Mouse (Mus musculus): Measurements from ENCODE around the gene Hsd3b1. TPM values are rescaled to one million over a fixed set of nuclear protein-coding genes. Genes with fewer than 3 reads are reported as not detected.
"Not testable (repeated sequence)": the region's sequence is repeated elsewhere in the genome, so short reads cannot be mapped to it uniquely, and the experiment has no call there.

Gene Hsd3b1
- polyA plus RNA-seq, 1 experiment from 2014 or later = 0.54 TPM

GRCm38 (mm10) chr3:98855160-98855559, 4.4 kb downstream of the Hsd3b1 start:
- H3K36me3 ChIP-seq = no peaks in the 10 kb centered on the region
- no peak overlapping the region for H3K9ac ChIP-seq
- ATAC-seq (ENCODE audit: insufficient number of reproducible peaks, insufficient read depth, low FRiP score, low TSS enrichment) = no peak
- no peaks in the 10 kb centered on the region for H3K4me1 ChIP-seq
- no peak overlapping the region for H3K27ac ChIP-seq
- no peaks in the 10 kb centered on the region for H3K9me3 ChIP-seq
- no peaks in the 10 kb centered on the region for H3K27me3 ChIP-seq
- 82% methylated on average over 3 of the region's 3 CpGs for WGBS
- no peak overlapping the region for H3K4me2 ChIP-seq (replicated peaks)
- no peak overlapping the region for H3K4me3 ChIP-seq

GRCm38 (mm10) chr3:98853685-98854084, 5.9 kb downstream of the Hsd3b1 start:
- Histone ChIP-seq H3K4me3 (no peak overlapping the region), H3K27ac (no peak overlapping the region), H3K9me3 (no peaks in the 10 kb centered on the region), H3K9ac (no peak overlapping the region), H3K4me1 (no peaks in the 10 kb centered on the region), H3K4me2 (replicated peaks) (no peak overlapping the region), H3K36me3 (no peaks in the 10 kb centered on the region), H3K27me3 (no peaks in the 10 kb centered on the region)
- no peak for ATAC-seq (ENCODE audit: insufficient number of reproducible peaks, insufficient read depth, low FRiP score, low TSS enrichment)
- WGBS = 40% methylated on average over 1 of the region's 1 CpGs

GRCm38 (mm10) chr3:98853051-98853450, 6.5 kb downstream of the Hsd3b1 start:
- ATAC-seq (ENCODE audit: insufficient number of reproducible peaks, insufficient read depth, low FRiP score, low TSS enrichment) = no peak
- Histone ChIP-seq H3K27me3 (no peaks in the 10 kb centered on the region), H3K9me3 (no peaks in the 10 kb centered on the region), H3K36me3 (no peaks in the 10 kb centered on the region), H3K4me3 (no peak overlapping the region), H3K4me1 (no peaks in the 10 kb centered on the region), H3K4me2 (replicated peaks) (no peak overlapping the region), H3K27ac (no peak overlapping the region), H3K9ac (no peak overlapping the region)
- WGBS = 93% methylated on average over 3 of the region's 3 CpGs

GRCm38 (mm10) chr3:98852631-98853030, 7.0 kb downstream of the Hsd3b1 start:
- no peak overlapping the region for H3K4me2 ChIP-seq (replicated peaks)
- no peaks in the 10 kb centered on the region for H3K27me3 ChIP-seq
- no peak overlapping the region for H3K4me3 ChIP-seq
- 87% methylated on average over 6 of the region's 6 CpGs for WGBS
- ATAC-seq (ENCODE audit: insufficient number of reproducible peaks, insufficient read depth, low FRiP score, low TSS enrichment) = no peak
- H3K4me1 ChIP-seq = no peaks in the 10 kb centered on the region
- no peak overlapping the region for H3K27ac ChIP-seq
- no peak overlapping the region for H3K9ac ChIP-seq
- no peaks in the 10 kb centered on the region for H3K36me3 ChIP-seq
- no peaks in the 10 kb centered on the region for H3K9me3 ChIP-seq

GRCm38 (mm10) chr3:98851853-98852252, 7.7 kb downstream of the Hsd3b1 start:
- 81% methylated on average over 2 of the region's 2 CpGs for WGBS
- no peak overlapping the region for H3K9ac ChIP-seq

GRCm38 (mm10) chr3:98850262-98850661, 9.3 kb downstream of the Hsd3b1 start:
- ATAC-seq (ENCODE audit: insufficient number of reproducible peaks, insufficient read depth, low FRiP score, low TSS enrichment) = no peak
- Histone ChIP-seq H3K4me1 (no peaks in the 10 kb centered on the region), H3K27me3 (no peaks in the 10 kb centered on the region), H3K4me2 (replicated peaks) (no peak overlapping the region), H3K9ac (no peak overlapping the region), H3K36me3 (no peaks in the 10 kb centered on the region), H3K9me3 (no peaks in the 10 kb centered on the region), H3K4me3 (no peak overlapping the region), H3K27ac (no peak overlapping the region)
- 75% methylated on average over 5 of the region's 5 CpGs for WGBS

More at GRCm38 (mm10) chr3:98851853-98852252, 7.7 kb downstream of the Hsd3b1 start:
- Histone ChIP-seq H3K27me3 (no peaks in the 10 kb centered on the region), H3K4me2 (replicated peaks) (no peak overlapping the region), H3K36me3 (no peaks in the 10 kb centered on the region), H3K4me3 (no peak overlapping the region), H3K9me3 (no peaks in the 10 kb centered on the region), H3K27ac (no peak overlapping the region), H3K4me1 (no peaks in the 10 kb centered on the region)
- no peak for ATAC-seq (ENCODE audit: insufficient number of reproducible peaks, insufficient read depth, low FRiP score, low TSS enrichment)

GRCm38 (mm10) chr3:98848898-98849297, 10.7 kb downstream of the Hsd3b1 start:
- H3K9me3 ChIP-seq = no peaks in the 10 kb centered on the region
- H3K4me2 ChIP-seq (replicated peaks) = no peak overlapping the region
- H3K9ac ChIP-seq = no peak overlapping the region
- H3K4me1 ChIP-seq = no peaks in the 10 kb centered on the region
- WGBS = 81% methylated on average over 1 of the region's 1 CpGs
- ATAC-seq (ENCODE audit: insufficient number of reproducible peaks, insufficient read depth, low FRiP score, low TSS enrichment) = no peak
- no peaks in the 10 kb centered on the region for H3K27me3 ChIP-seq
- H3K36me3 ChIP-seq = no peaks in the 10 kb centered on the region
- no peak overlapping the region for H3K27ac ChIP-seq
- H3K4me3 ChIP-seq = no peak overlapping the region

GRCm38 (mm10) chr3:98814101-98814670, 45.4 kb downstream of the Hsd3b1 start, which contains the start of gene Hsd3b6:
Gene Hsd3b6 (minus strand): TSS chr3:98814443.
- no peak for ATAC-seq (ENCODE audit: insufficient number of reproducible peaks, insufficient read depth, low FRiP score, low TSS enrichment)

GRCm38 (mm10) chr3:98812653-98813052, 46.9 kb downstream of the Hsd3b1 start:
- H3K36me3 ChIP-seq; H3K4me1 ChIP-seq; H3K9ac ChIP-seq; H3K9me3 ChIP-seq; ATAC-seq (ENCODE audit: insufficient number of reproducible peaks, insufficient read depth, low FRiP score, low TSS enrichment); H3K4me3 ChIP-seq; H3K27me3 ChIP-seq; H3K4me2 ChIP-seq (replicated peaks); H3K27ac ChIP-seq: not testable (repeated sequence)
- 79% methylated on average over 6 of the region's 6 CpGs for WGBS

More at GRCm38 (mm10) chr3:98814101-98814670, 45.4 kb downstream of the Hsd3b1 start, which contains the start of gene Hsd3b6:
- no peaks in the 10 kb centered on the region for H3K27me3 ChIP-seq
- H3K36me3 ChIP-seq = no peaks in the 10 kb centered on the region
- no peak within 1 kb of the TSS for H3K4me3 ChIP-seq
- H3K27ac ChIP-seq = no peak within 1 kb of the TSS
- 70% methylated on average over 6 of the region's 6 CpGs for WGBS
- no peaks in the 10 kb centered on the region for H3K4me1 ChIP-seq
- H3K9ac ChIP-seq = no peak within 1 kb of the TSS
- no peaks in the 10 kb centered on the region for H3K9me3 ChIP-seq
- H3K4me2 ChIP-seq (replicated peaks) = no peak within 1 kb of the TSS

GRCm38 (mm10) chr3:98805032-98805431, 54.6 kb downstream of the Hsd3b1 start:
- ATAC-seq (ENCODE audit: insufficient number of reproducible peaks, insufficient read depth, low FRiP score, low TSS enrichment); H3K27me3 ChIP-seq; H3K27ac ChIP-seq; H3K9me3 ChIP-seq; H3K36me3 ChIP-seq; H3K4me2 ChIP-seq (replicated peaks); H3K9ac ChIP-seq; H3K4me1 ChIP-seq; H3K4me3 ChIP-seq: not testable (repeated sequence)
- 58% methylated on average over 3 of the region's 3 CpGs for WGBS

All from embryonic facial prominence, embryonic 12.5 days (tissue).